Mouse (Mus musculus) heart, postnatal 0 days (tissue): ENCODE measurements around the gene Gm27021. TPM values are rescaled to one million over a fixed set of nuclear protein-coding genes. Genes with fewer than 3 reads are reported as not detected.
A peak's percentile ranks its signal among the peaks of the same experiment; 100 is the strongest.

ENCODE experiments used
- ATAC-seq: fragments of 200-750 bp; cut with Nextera tagmentation; 2 replicates; pipeline ENCODE4 v1.8.0; 2017; ENCODE audit warnings: low read depth, moderate number of reproducible peaks, moderate library complexity; ENCODE audit not compliant: insufficient read depth
- DNase-seq: peaks from one replicate; pipeline ENCODE4 v3.0.0-alpha.2; 2016; ENCODE audit warnings: low spot score
- H3K27ac ChIP-seq: fragments of 300-500 bp; sonication (generic); 2 replicates; pipeline ENCODE4 v1.5.1; 2014; ENCODE audit warnings: low read depth, mild to moderate bottlenecking
- H3K27me3 ChIP-seq: fragments of 300-500 bp; sonication (generic); 2 replicates; pipeline ENCODE4 v1.6.1; 2014; ENCODE audit warnings: low read length, mixed read lengths; ENCODE audit not compliant: control insufficient read depth, insufficient read depth
- H3K36me3 ChIP-seq: fragments of 300-500 bp; sonication (generic); replicated peaks from 2 replicates; pipeline ENCODE4 v1.6.1; 2014; ENCODE audit warnings: low read length, mixed read lengths; ENCODE audit not compliant: control insufficient read depth, insufficient read depth
- H3K4me1 ChIP-seq: fragments of 300-500 bp; sonication (generic); 2 replicates; pipeline ENCODE4 v1.6.1; 2014; ENCODE audit warnings: antibody characterized with exemption; ENCODE audit not compliant: control insufficient read depth, insufficient read depth
- H3K4me2 ChIP-seq: fragments of 300-500 bp; sonication (generic); 2 replicates; pipeline ENCODE4 v1.6.1; 2014; ENCODE audit warnings: low read depth, mild to moderate bottlenecking, low read length, moderate library complexity
- H3K4me3 ChIP-seq: fragments of 300-500 bp; sonication (generic); 2 replicates; pipeline ENCODE4 v1.5.1; 2014; ENCODE audit warnings: low read depth, low read length
- H3K9ac ChIP-seq: fragments of 300-500 bp; sonication (generic); replicated peaks from 2 replicates; pipeline ENCODE4 v1.6.1; 2014; ENCODE audit warnings: low read depth, low read length, mixed read lengths
- H3K9me3 ChIP-seq: fragments of 300-500 bp; sonication (generic); replicated peaks from 2 replicates; pipeline ENCODE4 v1.6.1; 2016; ENCODE audit warnings: low read length; ENCODE audit not compliant: control insufficient read depth
- CTCF ChIP-seq: IDR thresholded peaks from 2 replicates; pipeline ENCODE4 v1.5.1; 2016; ENCODE audit warnings: antibody characterized with exemption, control low read depth, low read depth
- EP300 ChIP-seq: IDR thresholded peaks from 2 replicates; pipeline ENCODE4 v1.6.1; 2016; ENCODE audit warnings: antibody characterized with exemption, low read depth
- WGBS: fragments of 180-500 bp; shearing (Covaris S2); extraction: QIAGEN DNeasy Blood & Tissue Kit; methylation state at CpG from one replicate; pipeline ENCODE4 v1.1.7; 2014; 5-methylcytosine and 5-hydroxymethylcytosine counted together
- polyA plus RNA-seq: library from polyadenylated mRNA; unstranded; fragments of >200 nt; fragmentation: Nextera tagmentation; extraction: Ambion mirVana; gene quantifications from 2 replicates; pipeline ENCODE4 v1.2.1, GENCODE M21; 2015
- total RNA-seq: library from RNA; depleted of rRNA; stranded (reverse); fragments of >200 nt; gene quantifications from 2 replicates; pipeline ENCODE4 v1.2.3, GENCODE M21; 2014; ENCODE audit warnings: low replicate concordance; rRNA removed

Gm27021 gene
- total RNA-seq (1.1 TPM in 1 of 2 replicates, not detected in the other), polyA plus RNA-seq (0.63 and 5.4 TPM in 2 replicates)

GRCm38 (mm10) chr8:120667561-120668373, at the start of gene Gm27021, which contains the start of gene Cox4i1:
Gm27021 (minus strand) TSS chr8:120668079.
Cox4i1 (plus strand) TSS chr8:120668222.
- peak; percentile 95 for DNase-seq
- H3K4me2 ChIP-seq: peak within 1 kb of the TSS; percentile 88
- peak within 1 kb of the TSS; percentile 99 for H3K9ac ChIP-seq
- WGBS: 0% methylated on average over 72 of the region's 105 CpGs
- H3K9me3 ChIP-seq: no peaks in the 10 kb centered on the region
- peak; percentile 96 for ATAC-seq
- peaks cover 36% of the 10 kb centered on the region for H3K36me3 ChIP-seq
- peak within 1 kb of the TSS; percentile 87 for H3K4me3 ChIP-seq
- H3K4me1 ChIP-seq: peaks cover 28% of the 10 kb centered on the region
- no peaks in the 10 kb centered on the region for H3K27me3 ChIP-seq
- TF ChIP-seq EP300: no peak
- TF ChIP-seq CTCF: no peak
- H3K27ac ChIP-seq: peak within 1 kb of the TSS; percentile 98

- no peak overlapping the region for H3K9ac ChIP-seq
- 0 out of 2 replicates have a peak, but pooled peaks have one; percentile 24 for ATAC-seq
- H3K4me2 ChIP-seq: no peak overlapping the region
- no peaks in the 10 kb centered on the region for H3K9me3 ChIP-seq
- H3K27ac ChIP-seq: no peak overlapping the region
- 64% methylated on average over 15 of the region's 15 CpGs for WGBS
- H3K4me1 ChIP-seq: no peaks in the 10 kb centered on the region
- DNase-seq: no peak
- no peak overlapping the region for H3K4me3 ChIP-seq
- no peaks in the 10 kb centered on the region for H3K27me3 ChIP-seq
- H3K36me3 ChIP-seq: no peaks in the 10 kb centered on the region
- TF ChIP-seq EP300 (no peak), CTCF (no peak)
Observed at GRCm38 (mm10) chr8:120715996-120716680, 48.3 kb upstream of the Gm27021 start.

- Histone ChIP-seq H3K27me3 (no peaks in the 10 kb centered on the region), H3K27ac (peak overlapping the region; percentile 38; the same call in 1 of the 2 replicates), H3K9me3 (no peaks in the 10 kb centered on the region), H3K4me2 (no peak overlapping the region), H3K4me3 (no peak overlapping the region), H3K36me3 (no peaks in the 10 kb centered on the region), H3K4me1 (no peaks in the 10 kb centered on the region), H3K9ac (no peak overlapping the region)
- DNase-seq: no peak
- TF ChIP-seq EP300: no peak
- no peak for TF ChIP-seq CTCF
- WGBS: 65% methylated on average over 6 of the region's 6 CpGs
- no peak for ATAC-seq
Observed at GRCm38 (mm10) chr8:120715200-120715599, 47.3 kb upstream of the Gm27021 start.

GRCm38 (mm10) chr8:120709176-120709575, 41.3 kb upstream of the Gm27021 start:
- Histone ChIP-seq H3K36me3 (no peaks in the 10 kb centered on the region), H3K4me2 (no peak overlapping the region), H3K27ac (no peak overlapping the region), H3K4me3 (no peak overlapping the region), H3K27me3 (no peaks in the 10 kb centered on the region), H3K9ac (no peak overlapping the region), H3K4me1 (no peaks in the 10 kb centered on the region), H3K9me3 (no peaks in the 10 kb centered on the region)
- ATAC-seq (no peak), DNase-seq (no peak)
- TF ChIP-seq CTCF (no peak), EP300 (no peak)
- WGBS: 55% methylated on average over 10 of the region's 10 CpGs

GRCm38 (mm10) chr8:120706193-120706592, 38.3 kb upstream of the Gm27021 start:
- Histone ChIP-seq H3K9ac (no peak overlapping the region), H3K27ac (no peak overlapping the region)

More at GRCm38 (mm10) chr8:120706193-120706592, 38.3 kb upstream of the Gm27021 start:
- H3K4me3 ChIP-seq: no peak overlapping the region
- no peaks in the 10 kb centered on the region; the same call in 1 of the 2 replicates for H3K27me3 ChIP-seq
- ATAC-seq (no peak), DNase-seq (no peak)
- 78% methylated on average over 3 of the region's 3 CpGs for WGBS
- no peak overlapping the region for H3K4me2 ChIP-seq
- H3K36me3 ChIP-seq: no peaks in the 10 kb centered on the region
- TF ChIP-seq EP300: no peak
- no peak for TF ChIP-seq CTCF
- no peaks in the 10 kb centered on the region for H3K9me3 ChIP-seq
- H3K4me1 ChIP-seq: no peaks in the 10 kb centered on the region
